Mouse (Mus musculus) embryonic fibroblast, embryonic 13.5 days (primary cell): Measurements from ENCODE around the gene Fitm1.

Experiments
- CTCF ChIP-seq: IDR thresholded peaks from 2 replicates; pipeline ENCODE4 v1.5.1; 2011; ENCODE audit warnings: mild to moderate bottlenecking, control low read depth, low read length, moderate library complexity, borderline replicate concordance; ENCODE audit not compliant: insufficient read depth
- POLR2A ChIP-seq: IDR thresholded peaks from 2 replicates; pipeline ENCODE4 v1.6.1; 2011; ENCODE audit warnings: low read depth, mild to moderate bottlenecking, control low read depth, low read length, moderate library complexity

DNA sequence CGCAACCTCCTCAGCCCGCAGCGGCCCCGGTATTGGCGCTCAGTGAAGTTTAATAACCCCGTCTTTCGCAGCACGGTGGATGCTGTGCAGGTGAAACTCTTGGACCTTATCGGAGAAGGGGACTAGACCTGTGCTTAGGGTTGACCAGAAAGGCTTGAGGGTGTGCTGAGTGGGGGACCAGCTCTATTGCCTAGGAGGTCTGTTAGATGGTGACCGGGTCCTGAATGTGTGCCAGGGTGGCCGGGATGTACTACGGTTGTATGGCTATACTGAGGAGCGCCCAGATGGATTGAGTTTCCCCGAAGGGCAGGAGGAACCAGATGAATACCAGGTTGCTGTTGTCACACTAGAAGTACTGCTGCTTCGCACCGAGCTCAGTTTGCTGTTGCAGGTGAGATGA is 16.8 kb downstream of the Fitm1 start:
- TF ChIP-seq CTCF (no peak), POLR2A (no peak)
